Mouse (Mus musculus) heart, adult 18-20 months (tissue): Measurements from ENCODE around the gene Fgfr2. TPM values are rescaled to one million over a fixed set of nuclear protein-coding genes. Genes with fewer than 3 reads are reported as not detected.
"Not testable (repeated sequence)": the region's sequence is repeated elsewhere in the genome, so short reads cannot be mapped to it uniquely, and the experiment has no call there.

Experiments
- DNase-seq, 2 experiments: peaks; one replicate each; pipeline ENCODE4 v3.0.0; 2021 to 2022; ENCODE audit warnings: mixed read lengths in 1 of 2
- total RNA-seq, 2 experiments: library from RNA; stranded (reverse); gene quantifications; 2 replicates each; pipeline ENCODE4 v1.2.3; 2021

Fgfr2 gene
- total RNA-seq, 2 experiments from 2014 or later, result 1.3 to 2.6 TPM

- DNase-seq, result no peak
These were observed 2523.1 kb downstream of the Fgfr2 start for GRCm38 (mm10) chr7:130600074-130600473.

DNA sequence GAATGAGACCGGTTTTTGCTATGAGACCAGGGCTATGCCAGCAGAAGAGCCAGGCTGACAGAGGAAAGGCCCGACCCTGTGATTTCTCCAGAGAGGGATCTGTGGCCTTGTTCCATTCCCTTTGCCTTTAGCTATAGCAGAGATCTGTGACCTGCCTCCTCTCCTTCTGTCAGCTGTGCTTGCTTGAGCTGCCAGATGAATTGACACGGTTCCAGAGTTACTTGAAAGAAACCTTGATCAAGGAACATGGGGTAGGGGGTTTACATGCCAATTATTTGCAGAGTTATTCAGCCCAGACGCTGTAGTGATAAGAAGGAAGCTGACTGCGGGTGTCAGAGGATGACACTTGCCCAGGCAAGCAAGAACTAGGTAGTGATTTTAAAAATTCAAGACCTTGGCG lies 2525.6 kb downstream of the Fgfr2 start:
- no peak for DNase-seq

DNA sequence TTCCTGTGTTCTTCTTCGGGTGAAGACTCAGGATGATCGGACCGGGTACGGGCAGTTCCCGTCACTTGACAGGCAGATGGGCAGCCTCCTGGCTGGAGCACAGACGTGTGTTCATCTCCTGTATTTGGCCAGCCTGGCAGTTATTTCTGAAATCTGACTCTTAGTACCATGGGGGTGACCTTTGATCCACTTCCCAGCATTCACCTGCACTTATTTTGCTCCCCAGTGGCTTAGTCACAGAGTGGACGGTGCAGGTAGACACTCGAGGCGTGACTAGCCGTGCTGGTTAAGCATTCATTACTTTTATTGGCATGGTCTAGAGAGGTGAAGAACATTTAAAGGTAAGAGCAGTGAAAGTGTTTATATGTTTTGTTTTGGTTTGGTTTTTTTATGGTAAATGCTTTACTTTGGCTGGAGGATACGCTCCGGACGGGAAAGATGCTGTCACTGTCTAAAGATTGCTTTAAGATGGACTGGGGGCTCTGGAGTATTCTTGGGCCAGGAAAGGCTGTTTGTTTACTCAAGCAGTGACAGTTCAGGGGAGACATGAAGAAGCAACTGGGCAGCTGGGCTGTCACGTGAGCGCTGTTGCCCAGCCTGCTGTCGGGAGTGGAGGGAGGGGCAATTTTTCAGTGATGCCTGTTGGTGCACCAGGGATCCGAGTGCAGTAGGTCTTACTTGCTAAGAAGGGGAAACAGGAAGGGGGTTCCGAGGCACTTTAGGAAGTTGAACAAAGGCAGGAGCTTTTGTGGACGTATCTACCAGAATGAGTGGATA lies 2526.9 kb downstream of the Fgfr2 start:
- DNase-seq, result peak in 1 of 2 experiments; percentile 55

- not testable (repeated sequence) for DNase-seq
These were observed 2529.5 kb downstream of the Fgfr2 start for GRCm38 (mm10) chr7:130593375-130594239.

DNA sequence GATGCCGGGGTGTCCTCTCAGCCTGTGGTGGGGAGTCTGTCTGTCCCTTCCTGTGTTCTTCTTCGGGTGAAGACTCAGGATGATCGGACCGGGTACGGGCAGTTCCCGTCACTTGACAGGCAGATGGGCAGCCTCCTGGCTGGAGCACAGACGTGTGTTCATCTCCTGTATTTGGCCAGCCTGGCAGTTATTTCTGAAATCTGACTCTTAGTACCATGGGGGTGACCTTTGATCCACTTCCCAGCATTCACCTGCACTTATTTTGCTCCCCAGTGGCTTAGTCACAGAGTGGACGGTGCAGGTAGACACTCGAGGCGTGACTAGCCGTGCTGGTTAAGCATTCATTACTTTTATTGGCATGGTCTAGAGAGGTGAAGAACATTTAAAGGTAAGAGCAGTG lies 2530.2 kb downstream of the Fgfr2 start:
- DNase-seq, result not testable (repeated sequence)

DNA sequence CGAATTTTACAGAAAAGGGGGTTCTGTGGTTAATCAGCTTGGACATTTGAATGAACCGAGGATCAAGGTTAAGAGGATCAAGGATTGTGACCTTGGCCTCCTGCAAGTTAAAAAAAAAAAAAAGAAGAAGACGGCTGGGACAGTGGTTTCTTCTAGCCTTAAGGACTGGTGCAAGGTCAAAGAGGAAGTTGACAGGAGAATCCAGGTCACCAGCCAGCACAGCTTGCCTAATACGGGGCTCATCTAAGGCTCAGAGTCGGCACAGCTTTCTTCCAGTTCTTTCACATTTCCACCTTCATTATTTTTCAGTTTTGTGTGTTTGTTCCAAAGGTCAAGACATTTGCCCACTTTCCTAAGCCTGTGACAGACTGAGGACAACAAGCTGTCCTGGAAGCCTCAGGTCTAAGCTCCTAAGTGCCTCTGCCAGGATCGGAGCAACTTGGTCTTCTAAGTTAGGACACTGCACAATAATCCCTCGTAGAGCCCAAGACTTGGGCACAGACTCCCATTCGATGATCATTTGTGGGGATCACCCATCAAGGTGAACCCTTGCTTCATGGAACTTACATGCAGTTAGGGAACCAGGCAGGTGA lies 2532.2 kb downstream of the Fgfr2 start:
- no peak for DNase-seq

GRCm38 (mm10) chr7:130590081-130590828 lies 2532.9 kb downstream of the Fgfr2 start:
- peak in 1 of 2 experiments; percentile 34 for DNase-seq

DNA sequence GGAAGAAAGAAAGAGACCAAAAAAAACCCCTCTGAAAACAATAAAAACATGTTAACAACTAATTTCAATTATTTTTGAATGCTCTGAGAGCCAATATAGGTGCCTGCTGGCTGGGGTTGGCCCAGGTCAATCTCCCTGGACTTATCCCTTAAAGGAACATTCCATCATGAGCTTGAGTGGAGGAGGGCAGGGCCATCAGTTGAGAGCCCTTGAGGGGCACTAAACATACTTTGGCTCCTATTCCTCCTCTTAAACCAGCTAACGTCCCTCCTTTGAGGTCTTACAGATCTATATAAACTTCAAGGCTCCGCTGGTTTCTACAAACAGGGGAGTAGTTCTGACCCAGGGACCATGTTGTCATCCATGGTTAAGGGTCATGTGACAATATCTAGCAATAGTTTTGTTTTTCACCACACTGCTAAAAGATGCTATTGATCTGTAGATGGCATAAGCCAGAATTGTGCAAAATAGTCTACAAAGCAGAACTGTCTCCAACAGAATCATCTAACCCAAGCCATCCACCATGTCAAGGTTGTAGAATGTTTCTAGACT lies 2536.6 kb downstream of the Fgfr2 start:
- DNase-seq, result no peak

- no peak for DNase-seq
These were observed 2544.5 kb downstream of the Fgfr2 start for GRCm38 (mm10) chr7:130578607-130579006.

- DNase-seq, result no peak
These were observed 2545.1 kb downstream of the Fgfr2 start for GRCm38 (mm10) chr7:130578066-130578465.

DNA sequence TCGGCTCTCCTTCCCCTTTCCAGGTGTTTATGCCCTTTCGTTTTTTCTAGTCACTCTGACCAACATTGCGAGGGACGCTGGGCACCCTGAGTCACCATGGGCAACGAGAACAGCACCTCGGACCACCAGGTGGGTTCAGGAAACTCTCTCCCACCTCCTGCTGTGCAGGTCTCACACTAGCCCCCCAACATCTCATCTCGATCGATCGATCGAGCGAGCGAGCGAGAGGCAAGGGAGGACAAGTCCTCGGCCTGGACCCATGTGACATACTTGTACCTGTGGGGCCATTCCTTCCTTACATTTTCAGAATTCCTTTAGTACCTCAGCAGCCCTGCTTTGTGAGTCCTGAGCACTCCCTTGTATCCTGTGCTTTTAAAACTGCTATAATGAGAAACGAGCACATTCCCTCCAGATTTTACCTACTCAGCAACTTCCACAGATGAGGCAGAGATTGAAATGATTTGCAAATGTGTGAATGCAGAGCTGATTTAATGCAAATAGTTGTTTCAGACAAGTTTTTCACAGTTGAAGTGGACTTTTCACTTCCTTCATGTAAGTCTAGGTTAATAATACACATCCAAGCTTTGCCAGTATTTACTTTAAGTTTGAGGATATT lies 2545.7 kb downstream of the Fgfr2 start, which contains the start of gene Tacc2:
Gene Tacc2 (plus strand): TSS at position 51 of the 616 bp plus-strand sequence.
- peak in 1 of 2 experiments; percentile 13 for DNase-seq

GRCm38 (mm10) chr7:130576981-130577380 lies 2546.2 kb downstream of the Fgfr2 start:
- no peak for DNase-seq

GRCm38 (mm10) chr7:130574211-130574991 lies 2548.7 kb downstream of the Fgfr2 start:
- DNase-seq, result peak; percentile 60 to 66

GRCm38 (mm10) chr7:130573746-130574145 lies 2549.4 kb downstream of the Fgfr2 start:
- DNase-seq, result no peak

DNA sequence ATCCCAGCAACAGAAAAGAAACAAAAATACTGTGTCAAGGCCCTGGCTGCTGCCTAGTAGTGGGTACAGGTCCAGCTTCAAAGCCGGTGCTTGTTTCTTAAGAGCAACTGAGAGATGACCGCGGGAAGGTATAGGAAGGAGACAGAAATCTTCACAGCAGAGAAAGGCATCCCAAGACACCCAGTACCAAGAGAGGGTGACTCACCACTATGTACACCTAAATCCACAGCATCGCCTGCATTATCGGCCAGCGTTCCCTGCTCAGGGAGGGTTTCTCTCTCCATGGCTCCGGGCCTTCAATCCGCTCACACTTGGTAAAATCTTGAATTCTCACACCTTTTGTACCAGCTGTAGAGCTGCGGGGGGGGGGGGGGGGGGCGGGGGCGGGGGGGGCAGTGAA lies 2550.3 kb downstream of the Fgfr2 start, which contains the start of gene Nsmce4a:
Gene Nsmce4a (minus strand): TSS at position 298 of the 400 bp plus-strand sequence.
- no peak for DNase-seq

- no peak for DNase-seq
These were observed 2552.7 kb downstream of the Fgfr2 start for GRCm38 (mm10) chr7:130570472-130570871.

DNA sequence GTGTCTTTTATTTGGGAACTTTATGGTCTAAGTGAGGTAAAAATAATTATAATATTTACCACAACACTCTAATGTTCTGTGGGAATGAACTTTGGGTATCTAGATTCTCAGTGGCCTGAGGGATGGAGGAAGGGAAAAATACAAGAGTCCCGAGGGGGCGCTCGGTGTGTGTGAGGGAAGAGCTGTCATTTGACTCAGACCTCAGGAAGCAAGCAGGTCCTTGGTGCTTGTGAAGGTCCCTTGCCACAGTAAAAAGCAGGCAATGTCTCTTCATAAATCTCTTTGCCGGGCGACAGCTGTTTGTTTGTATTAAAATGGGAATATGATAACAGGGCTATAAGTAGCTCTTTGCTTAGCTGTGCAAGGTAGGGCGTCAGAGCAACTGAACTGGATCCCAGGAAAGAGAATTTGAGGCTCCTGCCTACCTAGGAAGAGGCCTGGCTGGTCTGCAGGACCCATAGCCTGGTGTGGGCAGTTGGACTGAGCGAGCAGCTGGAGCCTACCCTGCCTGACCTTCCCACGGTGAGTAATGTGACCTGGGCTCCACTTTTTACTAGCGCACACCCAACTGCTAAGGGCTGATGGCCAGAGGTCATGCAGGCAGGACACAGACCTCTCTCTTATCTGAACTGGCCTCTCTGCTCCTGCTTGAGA lies 2554.2 kb downstream of the Fgfr2 start:
- peak; percentile 48 to 65 for DNase-seq

GRCm38 (mm10) chr7:130564596-130564995 lies 2558.6 kb downstream of the Fgfr2 start:
- peak in 1 of 2 experiments; percentile 15 for DNase-seq

DNA sequence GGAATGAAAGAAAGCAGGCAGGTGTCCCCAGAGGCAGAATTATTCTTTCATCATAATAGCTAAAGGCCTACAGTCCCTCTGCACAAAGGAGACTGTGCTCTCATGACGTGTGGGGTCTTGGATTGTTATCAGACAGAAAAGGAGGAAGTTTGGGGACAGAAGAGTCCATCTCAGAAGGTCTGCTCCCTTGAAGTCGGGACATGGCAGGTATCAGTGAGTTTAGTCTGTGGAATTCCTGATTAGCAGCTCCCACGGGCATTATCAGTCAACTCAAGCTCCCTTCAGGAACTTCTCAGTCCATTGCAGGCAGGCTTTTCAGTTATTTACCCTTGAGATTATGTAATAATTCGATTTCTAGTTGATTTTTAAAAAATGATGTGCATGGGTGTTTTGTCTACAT lies 2559.3 kb downstream of the Fgfr2 start:
- DNase-seq, result peak in 1 of 2 experiments; percentile 12

DNA sequence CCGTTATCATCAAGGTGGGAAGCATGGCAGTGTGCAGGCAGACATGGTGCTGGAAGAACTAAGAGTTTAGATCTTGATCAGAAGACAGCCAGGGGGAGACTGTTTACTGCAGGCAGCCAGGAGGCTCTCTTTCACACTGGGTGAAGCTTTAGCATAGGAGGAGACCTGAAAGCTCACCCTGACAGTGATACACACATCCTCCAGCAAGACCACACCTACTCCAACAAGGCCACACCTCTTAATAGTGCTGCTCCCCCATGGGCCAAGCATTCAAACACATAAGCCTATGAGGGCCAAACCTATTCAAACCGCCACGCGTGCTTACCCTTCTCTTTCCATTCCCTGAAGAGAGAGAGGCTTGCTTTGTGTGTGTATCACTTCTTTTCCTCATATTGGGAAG lies 2559.9 kb downstream of the Fgfr2 start:
- DNase-seq, result peak in 1 of 2 experiments; percentile 6
